Mouse (Mus musculus): ENCODE measurements at regions not wholly inside any gene's neighbourhood (a gene's known extent, or its start where the extent isn't known, plus 50 kb on each side); places are given as distances from the start of the nearest gene placed in this dataset.

GRCm38 (mm10) chr1:75834361-75834760, 288.3 kb downstream of the Slc4a3 start:
- DNase-seq (ENCODE audit: low read depth): no peak

GRCm38 (mm10) chr1:75839551-75840223, 293.6 kb downstream of the Slc4a3 start:
- no peak for DNase-seq (ENCODE audit: low read depth)

- DNase-seq (ENCODE audit: low read depth): no peak
Measured at GRCm38 (mm10) chr1:75842396-75842795, 296.3 kb downstream of the Slc4a3 start.

- DNase-seq (ENCODE audit: low read depth): no peak
Measured at GRCm38 (mm10) chr1:75843326-75843725, 297.3 kb downstream of the Slc4a3 start.

GRCm38 (mm10) chr1:75844123-75844522, 298.1 kb downstream of the Slc4a3 start:
- no peak for DNase-seq (ENCODE audit: low read depth)

- DNase-seq (ENCODE audit: low read depth): no peak
Measured at GRCm38 (mm10) chr1:75844529-75844928, 298.5 kb downstream of the Slc4a3 start.

GRCm38 (mm10) chr1:75844981-75845380, 298.9 kb downstream of the Slc4a3 start:
- no peak for DNase-seq (ENCODE audit: low read depth)

GRCm38 (mm10) chr1:75845771-75846535, 299.9 kb downstream of the Slc4a3 start:
- no peak for DNase-seq (ENCODE audit: low read depth)

- no peak for DNase-seq (ENCODE audit: low read depth)
Measured at GRCm38 (mm10) chr1:75847681-75848080, 301.6 kb downstream of the Slc4a3 start.

GRCm38 (mm10) chr1:75848436-75848835, 302.4 kb downstream of the Slc4a3 start:
- DNase-seq (ENCODE audit: low read depth): no peak

GRCm38 (mm10) chr1:75850131-75850530, 304.1 kb downstream of the Slc4a3 start:
- no peak for DNase-seq (ENCODE audit: low read depth)

GRCm38 (mm10) chr1:75858551-75859255, 312.6 kb downstream of the Slc4a3 start:
- no peak for DNase-seq (ENCODE audit: low read depth)

- no peak for DNase-seq (ENCODE audit: low read depth)
Measured at GRCm38 (mm10) chr1:75862757-75863156, 316.7 kb downstream of the Slc4a3 start.

GRCm38 (mm10) chr1:75866556-75866955, 320.5 kb downstream of the Slc4a3 start:
- DNase-seq (ENCODE audit: low read depth): no peak

- no peak for DNase-seq (ENCODE audit: low read depth)
Measured at GRCm38 (mm10) chr1:75869414-75869813, 323.3 kb downstream of the Slc4a3 start.

GRCm38 (mm10) chr1:75869846-75870245, 323.8 kb downstream of the Slc4a3 start:
- no peak for DNase-seq (ENCODE audit: low read depth)

- DNase-seq (ENCODE audit: low read depth): no peak
Measured at GRCm38 (mm10) chr1:75873911-75874310, 327.8 kb downstream of the Slc4a3 start.

GRCm38 (mm10) chr1:75877209-75877608, 331.1 kb downstream of the Slc4a3 start:
- DNase-seq (ENCODE audit: low read depth): no peak

- DNase-seq (ENCODE audit: low read depth): no peak
Measured at GRCm38 (mm10) chr1:75885632-75886031, 339.6 kb downstream of the Slc4a3 start.

- DNase-seq (ENCODE audit: low read depth): no peak
Measured at GRCm38 (mm10) chr1:75888499-75889208, 342.6 kb downstream of the Slc4a3 start.

GRCm38 (mm10) chr1:75889847-75890591, 344.0 kb downstream of the Slc4a3 start:
- DNase-seq (ENCODE audit: low read depth): no peak
